40 mouse cellular contexts compared by ENCODE assay signal in genomic region chrX:77797801-77798200, GRCm38 (mm10). TPM values are rescaled to one million over a fixed set of nuclear protein-coding genes. Genes with fewer than 3 reads are reported as not detected.
"Had no signal": no experiment of that assay in that cellular context is flagged by ENCODE, and none has a peak within 500 bp of the region (broad histone marks: within the 10 kb centered on the region; RNA-seq: fewer than 3 reads in every experiment).

No protein-coding gene starts in this region.

- H3K27me3 ChIP-seq: heart, embryonic 13.5 days; heart, embryonic 15.5 days; hindbrain, embryonic 13.5 days; hindbrain, embryonic 15.5 days; intestine, embryonic 15.5 days; limb, embryonic 12.5 days; liver, embryonic 13.5 days had no signal

- H3K9me3 ChIP-seq: heart, embryonic 13.5 days; heart, embryonic 15.5 days; hindbrain, embryonic 13.5 days; hindbrain, embryonic 15.5 days; intestine, embryonic 15.5 days; limb, embryonic 10.5 days; limb, embryonic 12.5 days; liver, embryonic 13.5 days had no signal

- H3K4me2 ChIP-seq: heart, embryonic 11.5 days; heart, embryonic 13.5 days; heart, embryonic 15.5 days; hindbrain, embryonic 13.5 days; hindbrain, embryonic 15.5 days; intestine, embryonic 15.5 days; limb, embryonic 12.5 days; liver, embryonic 11.5 days; liver, embryonic 13.5 days had no signal

- DNase-seq: gastrocnemius, postnatal 14 days; gastrocnemius, postnatal 36 days; heart, adult 11 months; heart, adult 2 months; heart, postnatal 14 days; heart, postnatal 36 days; kidney, adult 18-20 months; kidney, adult 8-10 months; kidney, postnatal 10 days; kidney, postnatal 25 days; kidney, postnatal 4 days; liver; liver, embryonic 13.5 days had no signal

- H3K4me1 ChIP-seq: intestine, embryonic 15.5 days had no signal

- H3K36me3 ChIP-seq: heart, embryonic 13.5 days; heart, embryonic 15.5 days; hindbrain, embryonic 13.5 days; hindbrain, embryonic 15.5 days; intestine, embryonic 15.5 days; limb, embryonic 10.5 days; limb, embryonic 12.5 days; liver, embryonic 13.5 days had no signal

- H3K27ac ChIP-seq: heart, adult 2 months; heart, embryonic 13.5 days; heart, embryonic 15.5 days; hindbrain, embryonic 13.5 days; hindbrain, embryonic 15.5 days; hindbrain, postnatal 0 days; intestine, embryonic 15.5 days; layer of hippocampus, adult 2 months; limb, embryonic 10.5 days; limb, embryonic 12.5 days; liver, embryonic 13.5 days had no signal

- ATAC-seq: hindbrain, postnatal 0 days; inflammation-experienced regulatory T-cells, adult 6 months; intestine, embryonic 15.5 days; intestine, postnatal 0 days had no signal

- H3K4me3 ChIP-seq: heart, adult 2 months; heart, embryonic 13.5 days; heart, embryonic 15.5 days; hindbrain, embryonic 13.5 days; hindbrain, embryonic 15.5 days; intestine, embryonic 15.5 days; layer of hippocampus, adult 2 months; limb, embryonic 10.5 days; limb, embryonic 12.5 days; liver, embryonic 13.5 days had no signal

- H3K9ac ChIP-seq: heart, embryonic 13.5 days; heart, embryonic 15.5 days; hindbrain, embryonic 13.5 days; hindbrain, embryonic 15.5 days; intestine, embryonic 15.5 days; limb, embryonic 12.5 days; liver, embryonic 13.5 days had no signal

RNA-seq across cellular contexts. Expression of gene Pbsn, which starts 55.6 kb away (rescaled TPM):
- total RNA-seq: gastrocnemius, adult 18-20 months; gastrocnemius, adult 8-10 months; gastrocnemius, postnatal 14 days; gastrocnemius, postnatal 36 days; heart, adult 2 months; heart, postnatal 14 days; heart, postnatal 36 days; hematopoietic stem cell, adult 5-6 weeks; hindbrain, postnatal 0 days; layer of hippocampus, adult 2 months; layer of hippocampus, postnatal 10 days; layer of hippocampus, postnatal 25 days; left cerebral cortex, adult 8-10 months; left cerebral cortex, postnatal 10 days; left cerebral cortex, postnatal 25 days had no signal
- polyA plus RNA-seq: gonadal fat pad, adult 2 months; heart, adult 2 months; heart, embryonic 11.5 days; heart, embryonic 13.5 days; heart, embryonic 15.5 days; heart, postnatal 0 days; hindbrain, embryonic 11.5 days; hindbrain, embryonic 13.5 days; hindbrain, embryonic 15.5 days; hindbrain, postnatal 0 days; inflammation-experienced regulatory T-cells, adult 6 months; intestine, embryonic 15.5 days; intestine, postnatal 0 days; kidney, embryonic 14.5 days; kidney, embryonic 16.5 days; limb, embryonic 10.5 days; limb, embryonic 12.5 days; limb, embryonic 14.5 days; liver, embryonic 11.5 days; liver, embryonic 13.5 days had no signal
